Mouse (Mus musculus) myocyte (in vitro differentiated cells): ENCODE measurements around the gene Cacng1.

Experiments used
- CEBPB ChIP-seq: IDR thresholded peaks from 2 replicates; pipeline ENCODE4 v1.6.1; 2011; ENCODE audit warnings: mild to moderate bottlenecking, moderate library complexity; ENCODE audit not compliant: poor library complexity, insufficient read depth, severe bottlenecking
- E2F4 ChIP-seq: IDR thresholded peaks from one replicate; pipeline ENCODE4 v1.6.1; 2011; ENCODE audit warnings: mild to moderate bottlenecking, control low read depth, moderate library complexity; ENCODE audit not compliant: insufficient read depth
- MAX ChIP-seq: IDR thresholded peaks from one replicate; pipeline ENCODE4 v1.6.1; 2011; ENCODE audit warnings: low read depth, mild to moderate bottlenecking, control low read depth
- MYOD1 ChIP-seq, 3 experiments: IDR thresholded peaks; one replicate each; pipeline ENCODE4 v1.6.1; 2011; ENCODE audit warnings: control low read depth in 2 of 3, low read depth in 2 of 3, mild to moderate bottlenecking in 2 of 3, moderate library complexity in 1 of 3; ENCODE audit not compliant: insufficient read length in 2 of 3, control insufficient read depth in 1 of 3
- POLR2A ChIP-seq: IDR thresholded peaks from one replicate; pipeline ENCODE4 v1.6.1; 2011; ENCODE audit warnings: low read depth, mild to moderate bottlenecking, control low read depth, moderate library complexity; ENCODE audit not compliant: insufficient read length
- POLR2AphosphoS2 ChIP-seq: IDR thresholded peaks from one replicate; pipeline ENCODE4 v1.6.1; 2011; ENCODE audit warnings: low read depth, control low read depth; ENCODE audit not compliant: insufficient read length
- REST ChIP-seq: IDR thresholded peaks from one replicate; pipeline ENCODE4 v1.6.1; 2011; ENCODE audit warnings: mild to moderate bottlenecking, control low read depth, moderate library complexity; ENCODE audit not compliant: insufficient read depth, insufficient read length
- TCF12 ChIP-seq: IDR thresholded peaks from one replicate; pipeline ENCODE4 v1.6.1; 2011; ENCODE audit warnings: mild to moderate bottlenecking, control low read depth; ENCODE audit not compliant: poor library complexity, insufficient read depth, severe bottlenecking
- TCF3 ChIP-seq: IDR thresholded peaks from one replicate; pipeline ENCODE4 v1.6.1; 2011; ENCODE audit warnings: low read depth, control low read depth; ENCODE audit not compliant: insufficient read length
- USF1 ChIP-seq: IDR thresholded peaks from one replicate; pipeline ENCODE4 v1.6.1; 2011; ENCODE audit warnings: low read depth, mild to moderate bottlenecking, control low read depth, moderate library complexity

- TF ChIP-seq POLR2A (no peak), E2F4 (no peak), POLR2AphosphoS2 (no peak), REST (peak; percentile 37), USF1 (no peak), TCF12 (no peak), TCF3 (no peak), MAX (no peak), MYOD1 (IDR thresholded peaks at IDR 0.05; ENCODE audit: control insufficient read depth in 1 of 3, insufficient read length in 2 of 3, low read depth in 2 of 3) (no peak), CEBPB (no peak)
Observed at GRCm38 (mm10) chr11:107686290-107686689, 30.0 kb downstream of the Cacng1 start.
